Mouse (Mus musculus) brain, embryonic 14.5 days (tissue): ENCODE data around the gene Lpp. TPM values are rescaled to one million over a fixed set of nuclear protein-coding genes. Genes with fewer than 3 reads are reported as not detected.

ENCODE experiments used
- DNase-seq: peaks from one replicate; pipeline ENCODE4 v3.0.0-alpha.2; 2011; ENCODE audit warnings: low read depth
- CTCF ChIP-seq: fragments of 200-500 bp; IDR thresholded peaks from 2 replicates; pipeline ENCODE4 v1.5.1; 2012; ENCODE audit warnings: inconsistent platforms, mild to moderate bottlenecking, moderate library complexity, borderline replicate concordance; ENCODE audit not compliant: insufficient read depth, insufficient read length; ENCODE audit errors: extremely low read depth
- POLR2A ChIP-seq: fragments of 200-500 bp; IDR thresholded peaks from 2 replicates; pipeline ENCODE4 v1.6.1; 2012; ENCODE audit warnings: mild to moderate bottlenecking, inconsistent platforms, borderline replicate concordance; ENCODE audit not compliant: poor library complexity, insufficient read depth, insufficient read length, severe bottlenecking; ENCODE audit errors: extremely low read depth
- polyA plus RNA-seq: library from polyadenylated mRNA; depleted of rRNA; stranded (reverse); fragments of >200 nt; gene quantifications from 2 replicates; pipeline ENCODE4 v1.2.3, GENCODE M21; 2012

The Lpp gene
- polyA plus RNA-seq, 1 experiment, result 5.4 TPM

GRCm38 (mm10) chr16:24478851-24479250 is 85.5 kb downstream of the Lpp start:
- no peak for DNase-seq
- TF ChIP-seq CTCF (no peak), POLR2A (no peak)

GRCm38 (mm10) chr16:24482648-24483047 is 89.3 kb downstream of the Lpp start:
- no peak for TF ChIP-seq POLR2A
- TF ChIP-seq CTCF, result no peak

GRCm38 (mm10) chr16:24483527-24484101 is 90.3 kb downstream of the Lpp start:
- no peak for TF ChIP-seq CTCF
- TF ChIP-seq POLR2A, result no peak
- no peak for DNase-seq

More at GRCm38 (mm10) chr16:24482648-24483047, 89.3 kb downstream of the Lpp start:
- no peak for DNase-seq

- DNase-seq, result peak; percentile 82
- TF ChIP-seq CTCF, result no peak
- TF ChIP-seq POLR2A, result no peak
Measured at GRCm38 (mm10) chr16:24487782-24488241, 94.5 kb downstream of the Lpp start.

- TF ChIP-seq POLR2A, result no peak
- TF ChIP-seq CTCF, result no peak
- no peak for DNase-seq
Measured at GRCm38 (mm10) chr16:24489516-24490285, 96.4 kb downstream of the Lpp start.

- DNase-seq, result peak; percentile 77
- TF ChIP-seq POLR2A, result no peak
- TF ChIP-seq CTCF, result no peak
Measured at GRCm38 (mm10) chr16:24490751-24491485, 97.6 kb downstream of the Lpp start.

GRCm38 (mm10) chr16:24491486-24491758 is 98.1 kb downstream of the Lpp start:
- no peak for DNase-seq
- TF ChIP-seq POLR2A (no peak), CTCF (no peak)

- TF ChIP-seq POLR2A (no peak), CTCF (no peak)
Measured at GRCm38 (mm10) chr16:24492194-24492940, 99.1 kb downstream of the Lpp start.

GRCm38 (mm10) chr16:24494531-24494930 is 101.2 kb downstream of the Lpp start:
- no peak for TF ChIP-seq CTCF
- TF ChIP-seq POLR2A, result no peak
- no peak for DNase-seq

More at GRCm38 (mm10) chr16:24492194-24492940, 99.1 kb downstream of the Lpp start:
- DNase-seq, result no peak

- DNase-seq, result no peak
- TF ChIP-seq CTCF (no peak), POLR2A (no peak)
Measured at GRCm38 (mm10) chr16:24495461-24495860, 102.2 kb downstream of the Lpp start.

- TF ChIP-seq POLR2A (no peak), CTCF (no peak)
- DNase-seq, result no peak
Measured at GRCm38 (mm10) chr16:24496635-24497034, 103.3 kb downstream of the Lpp start.

GRCm38 (mm10) chr16:24497413-24497812 is 104.1 kb downstream of the Lpp start:
- DNase-seq, result no peak
- TF ChIP-seq CTCF (no peak), POLR2A (no peak)

GRCm38 (mm10) chr16:24498103-24498659 is 104.9 kb downstream of the Lpp start:
- no peak for TF ChIP-seq CTCF
- TF ChIP-seq POLR2A, result no peak
- DNase-seq, result no peak

GRCm38 (mm10) chr16:24501197-24501596 is 107.9 kb downstream of the Lpp start:
- TF ChIP-seq CTCF, result no peak
- no peak for TF ChIP-seq POLR2A
- DNase-seq, result no peak
